21 mouse cellular contexts compared by ENCODE assay signal in genomic region chr4:13108036-13108435, GRCm38 (mm10).
DNase-seq lines count a peak whose midpoint lies in the region; ATAC-seq and TF ChIP-seq lines count a peak whose summit lies in the region.
"Had no signal": no experiment of that assay in that cellular context is flagged by ENCODE, and none has a peak within 500 bp of the region (broad histone marks: within the 10 kb centered on the region; RNA-seq: fewer than 3 reads in every experiment).

No protein-coding gene starts in this region.

- H3K4me1 ChIP-seq in midbrain, embryonic 11.5 days (ENCODE audit: control insufficient read depth, insufficient read depth, low read length): no peaks in the 10 kb centered on the region
- H3K4me1 ChIP-seq in midbrain, embryonic 15.5 days: no peaks in the 10 kb centered on the region
- peaks cover 2% of the 10 kb centered on the region; the same call in 1 of the 2 replicates for H3K4me1 ChIP-seq in bone marrow macrophage, adult 2 months (ENCODE audit: control insufficient read depth, insufficient read depth, low read length)
- H3K4me1 ChIP-seq in liver, embryonic 11.5 days (replicated peaks; ENCODE audit: control insufficient read depth, insufficient read depth, low read length): no peaks in the 10 kb centered on the region
- H3K4me1 ChIP-seq in kidney, embryonic 15.5 days: 0 out of 2 replicates have a peak, but pooled peaks cover 4% of the 10 kb centered on the region
- H3K4me1 ChIP-seq: embryonic facial prominence, embryonic 12.5 days had no signal

- H3K4me2 ChIP-seq in midbrain, embryonic 11.5 days: no peak overlapping the region
- H3K4me2 ChIP-seq in midbrain, embryonic 15.5 days: no peak overlapping the region
- H3K4me2 ChIP-seq in liver, embryonic 11.5 days: no peak overlapping the region
- H3K4me2 ChIP-seq in kidney, embryonic 15.5 days: no peak overlapping the region
- H3K4me2 ChIP-seq: embryonic facial prominence, embryonic 12.5 days; forebrain, embryonic 13.5 days; forebrain, embryonic 15.5 days had no signal

- TF ChIP-seq POLR2A in bone marrow macrophage, adult 2 months (IDR thresholded peaks at IDR 0.05; ENCODE audit: borderline replicate concordance, low read depth, low read length): no peak

- no peak overlapping the region for H3K27ac ChIP-seq in midbrain, embryonic 11.5 days (ENCODE audit: low read depth, low read length)
- H3K27ac ChIP-seq in midbrain, embryonic 15.5 days: no peak overlapping the region
- peak overlapping the region; percentile 63 for H3K27ac ChIP-seq in bone marrow macrophage, adult 2 months (ENCODE audit: insufficient read depth, low read depth, low read length)
- H3K27ac ChIP-seq in liver, embryonic 11.5 days (ENCODE audit: low read depth, low read length): no peak overlapping the region
- no peak overlapping the region for H3K27ac ChIP-seq in kidney, embryonic 15.5 days
- H3K27ac ChIP-seq: embryonic facial prominence, embryonic 10.5 days; embryonic facial prominence, embryonic 12.5 days; forebrain, embryonic 13.5 days; forebrain, embryonic 15.5 days had no signal

- no peak for TF ChIP-seq CTCF in bone marrow macrophage, adult 2 months (IDR thresholded peaks at IDR 0.05; ENCODE audit: low read depth, low read length)

- H3K27me3 ChIP-seq in midbrain, embryonic 11.5 days (ENCODE audit: control insufficient read depth, insufficient read depth, low read length): no peaks in the 10 kb centered on the region
- H3K27me3 ChIP-seq in midbrain, embryonic 15.5 days (replicated peaks): no peaks in the 10 kb centered on the region
- no peaks in the 10 kb centered on the region for H3K27me3 ChIP-seq in liver, embryonic 11.5 days (replicated peaks; ENCODE audit: control insufficient read depth, insufficient read depth, low read length)
- H3K27me3 ChIP-seq in kidney, embryonic 15.5 days: no peaks in the 10 kb centered on the region
- H3K27me3 ChIP-seq: embryonic facial prominence, embryonic 12.5 days; forebrain, embryonic 13.5 days; forebrain, embryonic 15.5 days; Patski had no signal

- ATAC-seq in midbrain, embryonic 11.5 days (ENCODE audit: low FRiP score): no peak
- ATAC-seq in midbrain, embryonic 15.5 days (replicated peaks): no peak
- peak; percentile 74 for ATAC-seq in megakaryocyte, adult 5-6 weeks (ENCODE audit: poor library complexity, severe bottlenecking)
- ATAC-seq in monocyte, adult 5-6 weeks (replicated peaks; ENCODE audit: insufficient number of reproducible peaks, low FRiP score, low TSS enrichment, poor library complexity, severe bottlenecking): no peak
- ATAC-seq in liver, embryonic 11.5 days (replicated peaks; ENCODE audit: low FRiP score): no peak
- ATAC-seq in kidney, embryonic 15.5 days (replicated peaks; ENCODE audit: low FRiP score): no peak
- ATAC-seq: activated CD4-positive, CD25-positive, alpha-beta regulatory T cell, adult 4 months; forebrain, embryonic 13.5 days; forebrain, embryonic 15.5 days; forebrain, postnatal 0 days; Patski had no signal

- no peak overlapping the region for H3K4me3 ChIP-seq in midbrain, embryonic 11.5 days (ENCODE audit: low read depth, low read length)
- no peak overlapping the region for H3K4me3 ChIP-seq in midbrain, embryonic 15.5 days
- no peak overlapping the region for H3K4me3 ChIP-seq in bone marrow macrophage, adult 2 months (ENCODE audit: insufficient read depth, low read length)
- H3K4me3 ChIP-seq in liver, embryonic 11.5 days (ENCODE audit: low read depth, low read length): no peak overlapping the region
- H3K4me3 ChIP-seq in kidney, embryonic 15.5 days (replicated peaks): no peak overlapping the region
- H3K4me3 ChIP-seq: embryonic facial prominence, embryonic 10.5 days; embryonic facial prominence, embryonic 12.5 days; forebrain, embryonic 13.5 days; forebrain, embryonic 15.5 days had no signal

- no peaks in the 10 kb centered on the region for H3K9me3 ChIP-seq in midbrain, embryonic 11.5 days (ENCODE audit: control insufficient read depth, low read length)
- no peaks in the 10 kb centered on the region for H3K9me3 ChIP-seq in midbrain, embryonic 15.5 days
- H3K9me3 ChIP-seq in liver, embryonic 11.5 days (ENCODE audit: control insufficient read depth, low read length): no peaks in the 10 kb centered on the region
- H3K9me3 ChIP-seq in kidney, embryonic 15.5 days (replicated peaks): no peaks in the 10 kb centered on the region
- H3K9me3 ChIP-seq: embryonic facial prominence, embryonic 10.5 days; embryonic facial prominence, embryonic 12.5 days; forebrain, embryonic 13.5 days; forebrain, embryonic 15.5 days had no signal

- H3K36me3 ChIP-seq in midbrain, embryonic 11.5 days (ENCODE audit: control insufficient read depth, insufficient read depth, low read length): no peaks in the 10 kb centered on the region
- H3K36me3 ChIP-seq in midbrain, embryonic 15.5 days (replicated peaks): no peaks in the 10 kb centered on the region
- H3K36me3 ChIP-seq in liver, embryonic 11.5 days (ENCODE audit: control insufficient read depth, insufficient read depth, low read length): no peaks in the 10 kb centered on the region
- H3K36me3 ChIP-seq in kidney, embryonic 15.5 days: no peaks in the 10 kb centered on the region
- H3K36me3 ChIP-seq: embryonic facial prominence, embryonic 10.5 days; embryonic facial prominence, embryonic 12.5 days; forebrain, embryonic 15.5 days had no signal

- H3K9ac ChIP-seq in midbrain, embryonic 11.5 days (ENCODE audit: low read length): no peak overlapping the region
- no peak overlapping the region for H3K9ac ChIP-seq in midbrain, embryonic 15.5 days
- H3K9ac ChIP-seq in liver, embryonic 11.5 days (ENCODE audit: low read depth, low read length): no peak overlapping the region
- H3K9ac ChIP-seq in kidney, embryonic 15.5 days: no peak overlapping the region
- H3K9ac ChIP-seq: embryonic facial prominence, embryonic 12.5 days; forebrain, embryonic 13.5 days; forebrain, embryonic 15.5 days; forebrain, postnatal 0 days had no signal

- DNase-seq in midbrain, embryonic 11.5 days (ENCODE audit: low spot score, missing footprints): peak; percentile 35
- no peak for DNase-seq in liver, embryonic 11.5 days (ENCODE audit: low spot score)
- DNase-seq: adrenal gland, adult 8-10 months; adrenal gland, postnatal 14 days; cerebellum, adult 11-12 months; cerebellum, adult 2 months; cerebellum, adult 9-10 months; cerebellum, postnatal 10 days; cerebellum, postnatal 25 days; forebrain, postnatal 0 days had no signal
